Mouse (Mus musculus) heart, postnatal 25 days (tissue): ENCODE measurements around the gene Chrna1. TPM values are rescaled to one million over a fixed set of nuclear protein-coding genes. Genes with fewer than 3 reads are reported as not detected.
"Not testable (repeated sequence)": the region's sequence is repeated elsewhere in the genome, so short reads cannot be mapped to it uniquely, and the experiment has no call there.

ENCODE experiments used
- DNase-seq: peaks from one replicate; pipeline ENCODE4 v3.0.0; 2022; ENCODE audit warnings: low spot score
- intact Hi-C: fragments of 180-260 bp; cut with DNase I; formaldehyde crosslinking; loops from one replicate; pipeline ENCODE4 v1.15.1; 2025
- total RNA-seq, 2 experiments: library from RNA; stranded (reverse); gene quantifications; 2 replicates each; pipeline ENCODE4 v1.2.3; 2021

The Chrna1 gene
- total RNA-seq, 2 experiments from 2014 or later: 0.06 TPM; not detected in 1

DNA sequence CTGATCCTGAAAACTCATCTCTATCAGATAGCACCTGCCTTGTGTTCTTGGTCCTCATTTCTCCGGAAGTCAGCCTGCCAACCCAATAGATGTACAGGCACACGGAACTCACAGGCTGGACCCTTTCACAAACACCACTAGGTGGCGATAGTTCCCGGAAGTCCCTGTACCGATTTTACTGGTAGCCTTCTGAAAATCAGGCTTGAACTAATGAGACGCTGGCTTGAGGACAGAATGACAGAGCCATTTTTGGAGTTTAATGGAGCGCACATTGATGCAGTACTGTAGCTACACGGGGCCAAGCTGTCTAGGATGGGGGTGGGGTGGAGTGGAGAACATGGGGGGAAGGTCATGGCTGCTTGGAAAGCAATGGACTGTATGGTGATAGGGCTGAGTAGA is 18.5 kb downstream of the Chrna1 start:
- DNase-seq: no peak
- intact Hi-C loops: no loop called here

- intact Hi-C loops: no loop called here
- no peak for DNase-seq
Measured at GRCm38 (mm10) chr2:73560899-73561664, 19.1 kb downstream of the Chrna1 start.

DNA sequence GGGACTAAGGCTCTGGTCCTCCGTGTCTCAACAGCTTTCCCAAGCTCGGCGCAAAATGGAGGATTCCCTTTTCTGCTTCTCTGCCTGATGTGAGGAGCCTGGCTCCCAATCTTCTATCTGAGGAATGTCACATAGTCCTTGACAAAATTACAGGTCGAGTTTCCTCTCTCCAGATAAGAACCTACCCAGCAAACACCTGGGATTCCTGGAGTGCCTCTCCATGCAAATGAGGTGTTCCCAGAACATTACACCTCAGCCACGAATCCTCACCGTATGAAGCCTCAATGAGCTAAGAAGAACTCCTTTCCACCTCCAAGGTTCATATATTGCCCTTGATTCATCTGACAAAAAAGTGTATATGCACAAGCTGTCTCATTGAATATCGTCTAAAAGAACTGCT is 19.7 kb downstream of the Chrna1 start:
- intact Hi-C loops: no loop called here
- DNase-seq: no peak

- DNase-seq: no peak
- intact Hi-C loops: no loop called here
Measured at GRCm38 (mm10) chr2:73557956-73558355, 22.2 kb downstream of the Chrna1 start.

- intact Hi-C loops, DNase-seq: not testable (repeated sequence)
Measured at GRCm38 (mm10) chr2:73557061-73557460, 23.1 kb downstream of the Chrna1 start.

GRCm38 (mm10) chr2:73554389-73554788 is 25.7 kb downstream of the Chrna1 start:
- no peak for DNase-seq
- intact Hi-C loops: no loop called here

DNA sequence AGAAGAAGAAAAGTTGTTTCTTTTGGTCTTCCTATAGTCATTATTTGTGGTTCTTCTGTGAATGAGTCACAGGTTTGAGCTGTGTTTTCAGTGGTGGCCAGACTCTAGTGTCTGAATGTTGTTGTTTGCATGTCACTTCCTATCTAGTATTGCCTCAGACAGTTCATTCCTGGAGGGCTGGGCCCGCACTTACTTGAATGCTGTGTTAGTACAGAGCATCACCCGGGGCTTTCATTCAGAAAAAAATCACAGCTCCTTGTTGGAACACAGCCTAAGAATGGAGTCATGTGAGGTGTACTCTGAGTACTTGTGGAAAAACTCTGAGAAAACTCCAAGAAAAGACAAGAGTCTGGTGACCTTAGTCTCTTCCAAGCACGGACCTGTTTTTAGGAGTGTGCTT is 27.2 kb downstream of the Chrna1 start:
- intact Hi-C loops: no loop called here
- DNase-seq: no peak

- intact Hi-C loops: loop anchor here (2.0 kb wide), 1 partner anchor 62 kb away; no protein-coding TSS in a partner anchor
- no peak for DNase-seq
Measured at GRCm38 (mm10) chr2:73550725-73551124, 29.4 kb downstream of the Chrna1 start.

DNA sequence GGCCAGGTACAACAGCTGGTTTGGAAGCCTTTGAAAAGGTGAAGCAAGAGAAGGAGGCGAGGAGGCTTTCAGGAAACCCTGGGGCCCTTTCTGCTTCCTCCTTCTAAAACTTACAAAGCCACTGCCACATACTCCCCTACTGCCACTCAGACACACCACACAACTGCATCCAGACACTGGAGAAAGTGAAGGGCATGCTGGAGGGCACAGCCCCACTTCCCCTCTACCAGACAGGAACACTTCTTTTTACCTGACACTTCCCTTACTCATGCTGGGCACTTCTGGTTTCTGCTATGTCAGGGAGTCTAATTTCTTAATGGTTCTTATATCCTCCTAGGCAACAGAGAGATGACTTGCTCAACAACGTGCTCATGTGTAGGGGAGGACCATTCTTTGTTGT is 31.6 kb downstream of the Chrna1 start:
- intact Hi-C loops: no loop called here
- DNase-seq: no peak

GRCm38 (mm10) chr2:73547256-73547655 is 32.9 kb downstream of the Chrna1 start:
- DNase-seq: no peak
- intact Hi-C loops: no loop called here

DNA sequence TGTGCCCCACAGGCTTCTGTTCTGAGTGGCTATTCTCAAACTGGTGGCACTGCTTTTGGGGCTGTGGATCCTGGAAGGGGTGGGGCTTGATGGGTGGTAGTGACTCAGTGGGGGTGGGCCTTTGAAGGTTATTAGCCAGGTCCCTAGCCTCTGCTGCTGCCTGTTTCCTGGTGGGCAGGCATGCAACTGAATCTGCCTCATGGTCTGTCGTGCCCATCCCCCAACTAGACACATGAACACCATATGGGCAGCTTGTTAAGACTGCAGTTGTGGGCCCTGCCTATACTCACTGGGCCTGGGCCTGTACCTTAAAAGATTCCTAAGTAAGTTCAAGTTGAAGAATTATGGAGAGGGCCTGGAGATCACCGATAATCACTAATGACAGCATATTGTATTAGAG is 34.6 kb downstream of the Chrna1 start:
- intact Hi-C loops: no loop called here

GRCm38 (mm10) chr2:73540450-73541162 is 39.5 kb downstream of the Chrna1 start:
- DNase-seq: no peak
- intact Hi-C loops: no loop called here

More for the DNA sequence above, 34.6 kb downstream of the Chrna1 start:
- no peak for DNase-seq

DNA sequence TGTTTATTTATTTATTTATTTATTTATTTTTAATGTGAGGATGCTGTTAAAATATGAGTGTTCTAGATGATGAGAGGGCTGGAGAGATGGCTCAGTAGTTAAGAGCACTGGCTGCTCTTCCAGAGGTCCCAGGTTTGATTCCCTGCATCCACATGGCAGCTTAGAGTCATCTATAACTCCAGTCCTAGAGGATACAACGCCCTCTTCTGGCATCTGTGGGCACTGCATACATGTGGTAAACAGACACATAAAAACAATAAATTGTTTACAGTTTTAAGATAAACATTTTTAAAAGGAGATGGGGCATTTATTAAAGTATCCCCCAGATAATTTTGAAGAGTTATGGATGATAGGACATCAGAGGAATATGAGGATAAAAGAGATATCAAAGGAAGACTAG is 40.4 kb downstream of the Chrna1 start:
- intact Hi-C loops: no loop called here
- no peak for DNase-seq

DNA sequence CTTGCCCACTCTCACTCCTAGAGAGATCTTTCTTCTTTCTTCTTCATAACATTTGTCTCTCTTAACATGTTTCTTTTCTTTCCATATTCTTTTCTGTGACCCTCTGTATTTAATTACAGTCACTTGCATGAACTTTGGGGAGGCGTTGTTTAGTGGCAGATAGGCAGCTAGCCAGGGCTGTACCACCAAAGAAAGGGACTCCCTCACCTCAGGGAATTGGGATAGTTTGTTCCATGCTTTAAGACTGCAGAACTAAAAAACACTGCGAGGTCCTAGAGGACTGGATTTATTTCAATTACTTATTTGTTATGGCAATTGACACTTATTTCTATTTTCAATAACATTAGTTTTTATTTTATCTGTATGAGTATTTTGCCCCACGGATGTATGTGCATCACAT is 41.0 kb downstream of the Chrna1 start:
- intact Hi-C loops: no loop called here
- no peak for DNase-seq

GRCm38 (mm10) chr2:73538590-73538989 is 41.5 kb downstream of the Chrna1 start:
- no peak for DNase-seq
- intact Hi-C loops: no loop called here

DNA sequence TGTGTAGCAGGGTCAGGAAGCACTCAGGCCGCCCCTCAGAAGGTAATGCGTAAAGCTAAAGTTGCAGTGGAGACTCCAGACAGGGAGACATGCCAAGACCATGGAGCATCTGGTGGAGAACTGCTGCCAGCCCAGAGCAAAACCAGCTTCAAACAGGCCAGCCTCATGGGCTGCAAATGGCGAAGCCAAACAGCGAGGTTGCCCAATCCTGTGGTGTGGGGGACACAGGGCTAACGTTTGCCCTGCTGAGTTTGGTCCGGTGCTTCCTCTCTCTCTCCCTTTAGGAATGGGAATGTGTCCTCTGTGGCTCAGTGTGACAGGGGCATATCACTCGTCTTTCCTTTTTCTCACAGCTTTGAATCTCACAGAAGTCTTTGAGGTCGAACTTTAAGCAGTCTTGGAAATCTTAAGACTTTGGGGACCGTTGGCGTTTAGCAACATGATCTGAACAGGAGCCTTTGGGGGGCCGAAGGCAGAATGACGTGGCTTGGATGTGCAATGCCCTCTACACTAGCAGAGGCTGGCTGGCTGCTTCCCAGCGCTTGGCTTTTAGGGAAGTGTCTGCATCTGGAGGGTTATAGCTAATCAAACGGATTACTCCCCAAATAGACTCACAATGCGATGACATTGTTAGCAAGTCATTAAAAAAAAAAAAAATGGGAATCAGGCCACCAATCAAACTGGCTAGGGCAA is 43.9 kb downstream of the Chrna1 start:
- no peak for DNase-seq
- intact Hi-C loops: no loop called here

DNA sequence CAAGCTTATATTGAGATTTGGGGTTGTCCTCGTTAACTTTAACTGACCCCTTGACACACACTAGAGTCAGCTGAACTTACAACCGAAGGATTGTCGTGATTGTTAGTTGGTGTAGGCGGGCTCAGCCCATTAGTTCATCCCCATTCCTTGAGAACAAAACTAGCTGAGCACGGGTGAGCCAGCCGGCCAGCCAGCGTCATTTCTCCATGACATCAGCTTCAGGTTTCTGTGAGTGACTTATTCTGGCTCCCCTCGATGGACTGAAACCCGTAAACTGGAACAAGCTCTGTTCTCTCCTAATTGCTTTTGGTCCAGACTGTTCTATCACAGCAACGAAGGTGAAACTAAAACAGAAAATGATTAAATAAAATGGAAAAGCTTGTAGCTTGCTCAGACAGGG is 45.4 kb downstream of the Chrna1 start:
- intact Hi-C loops: no loop called here
- no peak for DNase-seq

GRCm38 (mm10) chr2:73530487-73530886 is 49.7 kb downstream of the Chrna1 start:
- no peak for DNase-seq
- intact Hi-C loops: no loop called here

- intact Hi-C loops: loop anchor here (2.0 kb wide), 1 partner anchor 33 kb away; no protein-coding TSS in a partner anchor
- DNase-seq: peak; percentile 83
Measured at GRCm38 (mm10) chr2:73529356-73530330, 50.5 kb downstream of the Chrna1 start, which contains the start of gene Wipf1. TSS of gene Wipf1 (minus strand) at chr2:73529734.
